Mouse (Mus musculus) v-Abl transformed pro-B cells (cell line): Measurements from ENCODE around the gene Plekhf1.

Experiments
- in situ Hi-C, 2 experiments: fragments of 400-800 bp; cut with MboI; formaldehyde crosslinking; loops; one replicate each; pipeline ENCODE4 v1.15.1; 2025; ENCODE audit not compliant: unreplicated experiment in 2 of 2

Gene Plekhf1

GRCm38 (mm10) chr7:38190056-38190835 lies 37.6 kb downstream of the Plekhf1 start:
- in situ Hi-C loops, result loop anchor here in 1 of 2 experiments (5.0 kb wide), 2 partner anchors 72 to 88 kb away; no protein-coding TSS in a partner anchor

- in situ Hi-C loops, result loop anchor here in 1 of 2 experiments (10.0 kb wide), 1 partner anchor 175 kb away; no protein-coding TSS in a partner anchor
Measured at GRCm38 (mm10) chr7:38189136-38189982, 38.5 kb downstream of the Plekhf1 start.

- in situ Hi-C loops, result loop anchor here in 1 of 2 experiments (10.0 kb wide), 1 partner anchor 174 kb away; no protein-coding TSS in a partner anchor
Measured at GRCm38 (mm10) chr7:38188281-38189075, 39.3 kb downstream of the Plekhf1 start.

GRCm38 (mm10) chr7:38187796-38188195 lies 40.0 kb downstream of the Plekhf1 start:
- in situ Hi-C loops, result loop anchor here in 1 of 2 experiments (10.0 kb wide), 1 partner anchor 173 kb away; no protein-coding TSS in a partner anchor

GRCm38 (mm10) chr7:38186861-38187260 lies 41.0 kb downstream of the Plekhf1 start:
- in situ Hi-C loops, result loop anchor here in 1 of 2 experiments (10.0 kb wide), 1 partner anchor 172 kb away; no protein-coding TSS in a partner anchor

- in situ Hi-C loops, result loop anchor here in 1 of 2 experiments (10.0 kb wide), 1 partner anchor 170 kb away; no protein-coding TSS in a partner anchor
Measured at GRCm38 (mm10) chr7:38184786-38185185, 43.0 kb downstream of the Plekhf1 start.

GRCm38 (mm10) chr7:38184418-38184745 lies 43.4 kb downstream of the Plekhf1 start:
- in situ Hi-C loops, result loop anchor here in 1 of 2 experiments (10.0 kb wide), 1 partner anchor 170 kb away; no protein-coding TSS in a partner anchor

GRCm38 (mm10) chr7:38183709-38184417 lies 44.0 kb downstream of the Plekhf1 start:
- in situ Hi-C loops, result loop anchor here in 1 of 2 experiments (10.0 kb wide), 1 partner anchor 169 kb away; no protein-coding TSS in a partner anchor

GRCm38 (mm10) chr7:38182962-38183687 lies 44.7 kb downstream of the Plekhf1 start, which contains the start of gene 1600014C10Rik:
Gene 1600014C10Rik (plus strand): TSS chr7:38183217.
- in situ Hi-C loops, result loop anchor here in 1 of 2 experiments (10.0 kb wide), 1 partner anchor 168 kb away; no protein-coding TSS in a partner anchor

GRCm38 (mm10) chr7:38182596-38182961 lies 45.2 kb downstream of the Plekhf1 start:
- in situ Hi-C loops, result loop anchor here in 1 of 2 experiments (10.0 kb wide), 1 partner anchor 168 kb away; no protein-coding TSS in a partner anchor

- in situ Hi-C loops, result loop anchor here in 1 of 2 experiments (10.0 kb wide), 1 partner anchor 167 kb away; no protein-coding TSS in a partner anchor
Measured at GRCm38 (mm10) chr7:38181366-38181765, 46.5 kb downstream of the Plekhf1 start.

GRCm38 (mm10) chr7:38179896-38180295 lies 47.9 kb downstream of the Plekhf1 start:
- in situ Hi-C loops, result loop anchor here in 1 of 2 experiments (10.0 kb wide), 1 partner anchor 165 kb away; no protein-coding TSS in a partner anchor

- in situ Hi-C loops, result no loop called here
Measured at GRCm38 (mm10) chr7:38176056-38176455, 51.8 kb downstream of the Plekhf1 start.

- in situ Hi-C loops, result loop anchor here in 1 of 2 experiments (5.0 kb wide), 1 partner anchor 33 kb away; no protein-coding TSS in a partner anchor
Measured at GRCm38 (mm10) chr7:38174321-38175148, 53.3 kb downstream of the Plekhf1 start.

- in situ Hi-C loops, result loop anchor here in 1 of 2 experiments (5.0 kb wide), 1 partner anchor 33 kb away; no protein-coding TSS in a partner anchor
Measured at GRCm38 (mm10) chr7:38173871-38174270, 53.9 kb downstream of the Plekhf1 start.

- in situ Hi-C loops, result no loop called here
Measured at GRCm38 (mm10) chr7:38167724-38168141, 60.1 kb downstream of the Plekhf1 start.
